Mouse (Mus musculus) cerebellum, postnatal 10 days (tissue): ENCODE measurements at regions not wholly inside any gene's neighbourhood (a gene's known extent, or its start where the extent isn't known, plus 50 kb on each side); places are given as distances from the start of the nearest gene placed in this dataset.
A peak's percentile ranks its signal among the peaks of the same experiment; 100 is the strongest.

Source experiments
- DNase-seq, 2 experiments: peaks; one replicate each; pipeline ENCODE4 v3.0.0; 2021; ENCODE audit warnings: mixed read lengths in 2 of 2

GRCm38 (mm10) chrX:58686119-58686518 is 223.0 kb upstream of the 4930550L24Rik start:
- no peak for DNase-seq

- DNase-seq: peak; percentile 39 to 48
These were observed 220.2 kb upstream of the 4930550L24Rik start for GRCm38 (mm10) chrX:58688964-58689363.

DNA sequence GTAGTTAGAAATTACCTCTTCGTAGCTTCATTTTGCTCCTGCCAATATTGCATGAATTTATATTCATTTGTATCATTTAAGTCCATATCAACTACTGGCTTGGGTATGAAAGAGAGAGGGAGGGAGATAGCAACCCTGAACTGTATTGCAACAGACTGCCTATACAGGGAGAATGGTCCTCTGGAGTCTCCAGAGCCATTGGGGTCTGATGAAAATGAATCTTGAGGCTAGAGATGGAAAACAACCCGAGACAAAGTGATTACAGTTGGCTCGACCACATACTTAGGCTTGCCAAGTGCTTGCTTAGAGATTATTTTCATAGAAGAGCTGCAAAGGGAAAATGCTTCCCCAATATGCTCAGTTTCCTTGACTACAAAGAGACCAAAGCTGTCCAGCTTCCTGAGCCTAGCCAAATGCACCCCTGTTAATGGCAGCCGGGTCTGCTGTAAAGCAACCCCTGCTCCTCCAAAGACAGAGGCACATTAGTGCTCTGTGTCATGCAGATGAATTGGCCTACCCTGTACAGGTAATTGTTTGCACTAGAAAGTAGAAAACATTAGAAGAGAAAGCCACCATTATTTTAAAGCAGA is 206.9 kb upstream of the 4930550L24Rik start:
- peak; percentile 3 to 23 for DNase-seq
